Mouse (Mus musculus) Patski (cell line): ENCODE results near the gene Lipa. TPM values are rescaled to one million over a fixed set of nuclear protein-coding genes. Genes with fewer than 3 reads are reported as not detected.
A peak's percentile ranks its signal among the peaks of the same experiment; 100 is the strongest.

Experiments used
- ATAC-seq: fragments of 100-300 bp; one replicate; pipeline ENCODE4 v1.8.0; 2021
- CTCF ChIA-PET: fragments of 350-600 bp; sonication (Branson Sonifier 250); formaldehyde crosslinking; loops from one replicate; lab custom pipeline; 2022; ENCODE audit warnings: inconsistent platforms; lab: Charles Lee
- POLR2A ChIA-PET: fragments of 350-600 bp; sonication (Branson Sonifier 250); formaldehyde crosslinking; loops from one replicate; lab custom pipeline; 2022; ENCODE audit warnings: antibody characterized with exemption, inconsistent platforms; lab: Charles Lee
- DNase-seq: peaks from one replicate; pipeline ENCODE4 v3.0.0-alpha.2; 2011; ENCODE audit warnings: low read depth, low spot score
- H3K27me3 ChIP-seq: fragments of 371-371 bp; one replicate; pipeline ENCODE4 v1.5.1; 2021
- CTCF ChIP-seq: fragments of 100-300 bp; IDR thresholded peaks from one replicate; pipeline ENCODE4 v1.5.1; 2021
- in situ Hi-C: fragments of 300-500 bp; cut with MboI; formaldehyde crosslinking; loops from 3 replicates; pipeline ENCODE4 v1.11.1; 2018; ENCODE audit warnings: low pct_unique_long_range_greater_than_20kb, mixed read lengths
- polyA plus RNA-seq: library from polyadenylated mRNA; unstranded; gene quantifications from one replicate; pipeline ENCODE4 v1.2.3, GENCODE M21; 2021

Gene Lipa
- polyA plus RNA-seq, 1 experiment from 2014 or later, result 85.1 TPM

GRCm38 (mm10) chr19:34474991-34475971 is 52.0 kb downstream of the Lipa start, which contains the start of gene Ch25h:
Ch25h (minus strand) TSS chr19:34475164.
- POLR2A ChIA-PET, result no interaction called here
- in situ Hi-C loops, result loop anchor here (5.0 kb wide), 2 partner anchors 143 to 233 kb away; no protein-coding TSS in a partner anchor
- no peak for ATAC-seq
- CTCF ChIA-PET, result no interaction called here
- DNase-seq, result no peak
- peaks cover 8% of the 10 kb centered on the region for H3K27me3 ChIP-seq
- TF ChIP-seq CTCF, result no peak

- CTCF ChIA-PET, result no interaction called here
- POLR2A ChIA-PET, result interaction anchor here (0.6 kb wide), 1 partner anchor 240 kb away, joined by 3 read pairs; no protein-coding TSS in a partner anchor
- no peak for DNase-seq
- H3K27me3 ChIP-seq, result peaks cover 8% of the 10 kb centered on the region
- TF ChIP-seq CTCF, result no peak
- in situ Hi-C loops, result loop anchor here (5.0 kb wide), 2 partner anchors 142 to 232 kb away; no protein-coding TSS in a partner anchor
- no peak for ATAC-seq
Observed at GRCm38 (mm10) chr19:34474228-34474990, 52.9 kb downstream of the Lipa start.

GRCm38 (mm10) chr19:34471703-34472102 is 55.6 kb downstream of the Lipa start:
- CTCF ChIA-PET, result no interaction called here
- no peak for TF ChIP-seq CTCF
- no peak for DNase-seq
- H3K27me3 ChIP-seq, result peaks cover 8% of the 10 kb centered on the region
- ATAC-seq, result no peak
- in situ Hi-C loops, result loop anchor here (5.0 kb wide), 2 partner anchors 139 to 229 kb away; no protein-coding TSS in a partner anchor
- POLR2A ChIA-PET, result interaction anchor here (0.7 kb wide), 1 partner anchor 237 kb away, joined by 3 read pairs; no protein-coding TSS in a partner anchor

- CTCF ChIA-PET, result no interaction called here
- POLR2A ChIA-PET, result no interaction called here
- no peak for TF ChIP-seq CTCF
- ATAC-seq (no peak), DNase-seq (no peak)
- peaks cover 3% of the 10 kb centered on the region for H3K27me3 ChIP-seq
- in situ Hi-C loops, result no loop called here
Observed at GRCm38 (mm10) chr19:34468794-34469193, 58.5 kb downstream of the Lipa start.

- ChIA-PET POLR2A (no interaction called here), CTCF (no interaction called here)
- no peak for ATAC-seq
- H3K27me3 ChIP-seq, result peaks cover 3% of the 10 kb centered on the region
- TF ChIP-seq CTCF, result no peak
- no peak for DNase-seq
- in situ Hi-C loops, result no loop called here
Observed at GRCm38 (mm10) chr19:34468216-34468615, 59.1 kb downstream of the Lipa start.

- no peaks in the 10 kb centered on the region for H3K27me3 ChIP-seq
- in situ Hi-C loops, result no loop called here
- ChIA-PET POLR2A (interaction anchor here (1.3 kb wide), 1 partner anchor 9 kb away, joined by 4 read pairs; no protein-coding TSS in a partner anchor), CTCF (no interaction called here)
- no peak for TF ChIP-seq CTCF
- DNase-seq, result no peak
- no peak for ATAC-seq
Observed at GRCm38 (mm10) chr19:34464453-34464852, 62.8 kb downstream of the Lipa start.

- peaks cover 14% of the 10 kb centered on the region for H3K27me3 ChIP-seq
- in situ Hi-C loops, result no loop called here
- no peak for TF ChIP-seq CTCF
- DNase-seq (peak; percentile 48), ATAC-seq (peak; percentile 65)
- POLR2A ChIA-PET, result no interaction called here
- CTCF ChIA-PET, result interaction anchor here (1.6 kb wide), 1 partner anchor 8 kb away, joined by 4 read pairs; no protein-coding TSS in a partner anchor
Observed at GRCm38 (mm10) chr19:34461451-34462019, 65.7 kb downstream of the Lipa start.

GRCm38 (mm10) chr19:34450784-34451370 is 76.4 kb downstream of the Lipa start:
- DNase-seq, result peak; percentile 73

GRCm38 (mm10) chr19:34448851-34449250 is 78.4 kb downstream of the Lipa start:
- POLR2A ChIA-PET, result interaction anchor here (0.7 kb wide), 3 partner anchors 22 to 66 kb away, joined by 3 to 4 read pairs (median 4); no protein-coding TSS in a partner anchor
- in situ Hi-C loops, result no loop called here
- TF ChIP-seq CTCF, result no peak
- ATAC-seq (no peak), DNase-seq (no peak)
- CTCF ChIA-PET, result no interaction called here
- H3K27me3 ChIP-seq, result no peaks in the 10 kb centered on the region

More at GRCm38 (mm10) chr19:34450784-34451370, 76.4 kb downstream of the Lipa start:
- TF ChIP-seq CTCF, result no peak
- H3K27me3 ChIP-seq, result no peaks in the 10 kb centered on the region
- CTCF ChIA-PET, result no interaction called here
- POLR2A ChIA-PET, result interaction anchor here (0.6 kb wide), 1 partner anchor 26 kb away, joined by 3 read pairs; no protein-coding TSS in a partner anchor
- in situ Hi-C loops, result no loop called here
- peak; percentile 85 for ATAC-seq
